Comparison of ENCODE assay signal across 8 mouse cellular contexts in the genomic region with DNA sequence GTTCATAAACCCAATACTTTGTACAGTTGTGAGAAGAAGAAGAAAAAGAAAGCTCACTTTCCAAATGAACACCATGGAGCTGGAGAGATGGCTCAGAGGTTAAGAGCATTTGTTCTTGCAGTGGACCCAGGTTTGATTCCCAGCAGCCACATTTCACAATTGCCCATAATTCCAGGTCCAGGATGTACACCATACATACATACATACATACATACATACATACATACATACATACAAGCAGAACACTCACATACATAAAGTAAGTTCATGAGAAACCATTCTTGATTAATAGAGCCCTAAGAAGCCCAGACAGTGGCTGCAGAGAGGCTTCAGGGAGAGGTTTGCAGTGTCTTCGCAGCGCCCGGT. TPM values are rescaled to one million over a fixed set of nuclear protein-coding genes. Genes with fewer than 3 reads are reported as not detected.
DNase-seq lines count a peak whose midpoint lies in the region; ATAC-seq lines count a peak whose summit lies in the region.

No protein-coding gene starts in this region.

- H3K9ac ChIP-seq in forebrain, embryonic 16.5 days (replicated peaks; ENCODE audit: low read depth, low read length): peak overlapping the region; percentile 73
- peak overlapping the region; percentile 75 for H3K9ac ChIP-seq in liver, embryonic 16.5 days (ENCODE audit: low read depth, low read length)

- H3K27me3 ChIP-seq in forebrain, embryonic 16.5 days (replicated peaks; ENCODE audit: control insufficient read depth, insufficient read depth, low read length): no peaks in the 10 kb centered on the region
- no peaks in the 10 kb centered on the region for H3K27me3 ChIP-seq in liver, embryonic 16.5 days (ENCODE audit: control insufficient read depth, insufficient read depth, low read depth, low read length)

- peak overlapping the region; percentile 73 for H3K4me2 ChIP-seq in forebrain, embryonic 16.5 days (ENCODE audit: low read length)
- peak overlapping the region; percentile 93 for H3K4me2 ChIP-seq in liver, embryonic 16.5 days (ENCODE audit: low read depth, low read length)

- H3K9me3 ChIP-seq in forebrain, embryonic 16.5 days (ENCODE audit: control insufficient read depth, low read length): no peaks in the 10 kb centered on the region
- H3K9me3 ChIP-seq in liver, embryonic 16.5 days (replicated peaks; ENCODE audit: control insufficient read depth, low read length): no peaks in the 10 kb centered on the region

- H3K27ac ChIP-seq in forebrain, embryonic 16.5 days (ENCODE audit: low read length): peak overlapping the region; percentile 31
- H3K27ac ChIP-seq in liver, embryonic 16.5 days (ENCODE audit: low read length): no peak overlapping the region

- WGBS in forebrain, embryonic 16.5 days: 0% methylated on average over 3 of the region's 3 CpGs
- 2% methylated on average over 3 of the region's 3 CpGs for WGBS in liver, embryonic 16.5 days (ENCODE audit: insufficient replicate concordance)

- peak overlapping the region; percentile 78 for H3K4me3 ChIP-seq in forebrain, embryonic 16.5 days (replicated peaks; ENCODE audit: low read length)
- peak overlapping the region; percentile 73 for H3K4me3 ChIP-seq in liver, embryonic 16.5 days (ENCODE audit: low read depth, low read length)

- peaks cover 5% of the 10 kb centered on the region for H3K4me1 ChIP-seq in forebrain, embryonic 16.5 days (replicated peaks; ENCODE audit: control insufficient read depth, insufficient read depth, low read length)
- H3K4me1 ChIP-seq in liver, embryonic 16.5 days (ENCODE audit: control insufficient read depth, low read depth, low read length): peaks cover 8% of the 10 kb centered on the region

- DNase-seq in frontal cortex, postnatal 36 days (ENCODE audit: low spot score in 2 of 2): no peak
- DNase-seq in urinary bladder, postnatal 36 days (ENCODE audit: low spot score in 2 of 2): no peak
- no peak for DNase-seq in spleen, postnatal 14 days (ENCODE audit: low spot score in 2 of 2)
- DNase-seq in adrenal gland, postnatal 10 days: no peak

- peak; percentile 29 for ATAC-seq in frontal cortex, adult (ENCODE audit: low TSS enrichment)
- peak; percentile 12 for ATAC-seq in CD4-positive, CD25-positive, alpha-beta regulatory T cell, adult 4 months
- no peak; the same call in 1 of the 2 replicates for ATAC-seq in forebrain, embryonic 16.5 days
- ATAC-seq in liver, embryonic 16.5 days (ENCODE audit: low read depth): no peak

- H3K36me3 ChIP-seq in forebrain, embryonic 16.5 days (ENCODE audit: control insufficient read depth, insufficient read depth): no peaks in the 10 kb centered on the region
- no peaks in the 10 kb centered on the region for H3K36me3 ChIP-seq in liver, embryonic 16.5 days (ENCODE audit: control insufficient read depth, insufficient read depth)

RNA-seq across cellular contexts. Expression of gene Klhdc1, which starts 0.4 kb away (rescaled TPM):
- polyA plus RNA-seq in CD4-positive, CD25-positive, alpha-beta regulatory T cell, adult 4 months (2017; shearing (Covaris generic)): 10 to 100 TPM; 15.1 to 20.3 TPM
- 12.5 TPM in 2 replicates for polyA plus RNA-seq in forebrain, embryonic 16.5 days (2015; fragmentation: Nextera tagmentation; extraction: Ambion mirVana)
- 2.5 TPM in 2 replicates for polyA plus RNA-seq in liver, embryonic 16.5 days (2015; fragmentation: Nextera tagmentation; extraction: Ambion mirVana)
- total RNA-seq in adrenal gland, postnatal 10 days (2021): 10 to 100 TPM in 1 of 2 experiments, 1 to 10 TPM in 1; 5.8 to 10.5 TPM

RNA-seq across cellular contexts. Expression of gene Pole2, which starts 13.4 kb away (rescaled TPM):
- 1 to 10 TPM; 8.6 to 9.1 TPM for polyA plus RNA-seq in CD4-positive, CD25-positive, alpha-beta regulatory T cell, adult 4 months (2017; shearing (Covaris generic))
- polyA plus RNA-seq in forebrain, embryonic 16.5 days (2015; fragmentation: Nextera tagmentation; extraction: Ambion mirVana): 7.2 and 8.0 TPM in 2 replicates
- polyA plus RNA-seq in liver, embryonic 16.5 days (2015; fragmentation: Nextera tagmentation; extraction: Ambion mirVana): 15.3 and 18.4 TPM in 2 replicates
- total RNA-seq in adrenal gland, postnatal 10 days (2021): 1 to 10 TPM; 6.0 to 8.6 TPM

RNA-seq across cellular contexts. Expression of gene Gm49384, which starts 37.3 kb away (rescaled TPM):
- 1 to 10 TPM; 8.1 to 8.9 TPM for polyA plus RNA-seq in CD4-positive, CD25-positive, alpha-beta regulatory T cell, adult 4 months (2017; shearing (Covaris generic))
- 16.5 and 22.1 TPM in 2 replicates for polyA plus RNA-seq in forebrain, embryonic 16.5 days (2015; fragmentation: Nextera tagmentation; extraction: Ambion mirVana)
- polyA plus RNA-seq in liver, embryonic 16.5 days (2015; fragmentation: Nextera tagmentation; extraction: Ambion mirVana): 15.3 and 17.0 TPM in 2 replicates
- total RNA-seq in adrenal gland, postnatal 10 days (2021): 1 to 10 TPM; 3.7 to 3.9 TPM

RNA-seq across cellular contexts. Expression of gene Dnaaf2, which starts 43.2 kb away (rescaled TPM):
- 1 to 10 TPM; 2.5 to 2.8 TPM for polyA plus RNA-seq in CD4-positive, CD25-positive, alpha-beta regulatory T cell, adult 4 months (2017; shearing (Covaris generic))
- 8.1 and 9.1 TPM in 2 replicates for polyA plus RNA-seq in forebrain, embryonic 16.5 days (2015; fragmentation: Nextera tagmentation; extraction: Ambion mirVana)
- polyA plus RNA-seq in liver, embryonic 16.5 days (2015; fragmentation: Nextera tagmentation; extraction: Ambion mirVana): 4.2 and 4.5 TPM in 2 replicates
- 1 to 10 TPM; 1.7 to 2.1 TPM for total RNA-seq in adrenal gland, postnatal 10 days (2021)

RNA-seq across cellular contexts. Expression of gene Gm49383, which starts 44.5 kb away (rescaled TPM):
- 10 to 100 TPM in 1 of 2 experiments, 1 to 10 TPM in 1; 8.3 to 10.7 TPM for polyA plus RNA-seq in CD4-positive, CD25-positive, alpha-beta regulatory T cell, adult 4 months (2017; shearing (Covaris generic))
- polyA plus RNA-seq in forebrain, embryonic 16.5 days (2015; fragmentation: Nextera tagmentation; extraction: Ambion mirVana): 20.0 and 23.6 TPM in 2 replicates
- polyA plus RNA-seq in liver, embryonic 16.5 days (2015; fragmentation: Nextera tagmentation; extraction: Ambion mirVana): 13.8 and 15.6 TPM in 2 replicates
- total RNA-seq in adrenal gland, postnatal 10 days (2021): 1 to 10 TPM; 5.5 to 6.0 TPM

Comparison
In these comparisons a context has a peak if more than half of its experiments do, and no peak if none do; other contexts are left out.
1. ATAC-seq: peak in frontal cortex, adult (single experiment) and CD4-positive, CD25-positive, alpha-beta regulatory T cell, adult 4 months (single experiment); none in forebrain, embryonic 16.5 days (single experiment) and liver, embryonic 16.5 days (single experiment).